Mouse (Mus musculus): Measurements from ENCODE around the gene Parp16.
"Not testable (repeated sequence)": the region's sequence is repeated elsewhere in the genome, so short reads cannot be mapped to it uniquely, and the experiment has no call there.

The Parp16 gene

GRCm38 (mm10) chr9:65178336-65179213, 16.6 kb upstream of the Parp16 start:
- DNase-seq: no peak

- DNase-seq: peak; percentile 57
Measured at GRCm38 (mm10) chr9:65179817-65180624, 15.1 kb upstream of the Parp16 start.

- peak; percentile 80 for DNase-seq
Measured at GRCm38 (mm10) chr9:65188599-65188998, 6.6 kb upstream of the Parp16 start.

- no peak for DNase-seq
Measured at GRCm38 (mm10) chr9:65190306-65190705, 4.8 kb upstream of the Parp16 start.

- DNase-seq: no peak
Measured at GRCm38 (mm10) chr9:65191389-65191754, 3.8 kb upstream of the Parp16 start.

- DNase-seq: no peak
Measured at GRCm38 (mm10) chr9:65191755-65192469, 3.2 kb upstream of the Parp16 start.

- peak; percentile 40 for DNase-seq
Measured at GRCm38 (mm10) chr9:65193214-65193613, 1.9 kb upstream of the Parp16 start.

GRCm38 (mm10) chr9:65195621-65195981, 448 bp downstream of the Parp16 start:
- DNase-seq: peak; percentile 25

- DNase-seq: peak; percentile 60
Measured at GRCm38 (mm10) chr9:65195982-65196737, 1.0 kb downstream of the Parp16 start.

- DNase-seq: peak; percentile 96
Measured at GRCm38 (mm10) chr9:65196738-65197569, 1.8 kb downstream of the Parp16 start.

GRCm38 (mm10) chr9:65197826-65198225, 2.7 kb downstream of the Parp16 start:
- peak; percentile 87 for DNase-seq

- DNase-seq: no peak
Measured at GRCm38 (mm10) chr9:65199723-65200122, 4.6 kb downstream of the Parp16 start.

- DNase-seq: no peak
Measured at GRCm38 (mm10) chr9:65200606-65201005, 5.5 kb downstream of the Parp16 start.

- DNase-seq: no peak
Measured at GRCm38 (mm10) chr9:65201021-65201380, 5.8 kb downstream of the Parp16 start.

GRCm38 (mm10) chr9:65201381-65202164, 6.4 kb downstream of the Parp16 start:
- DNase-seq: peak; percentile 90

- DNase-seq: no peak
Measured at GRCm38 (mm10) chr9:65202165-65202754, 7.1 kb downstream of the Parp16 start.

GRCm38 (mm10) chr9:65205049-65205815, 10.1 kb downstream of the Parp16 start:
- no peak for DNase-seq

- DNase-seq: not testable (repeated sequence)
Measured at GRCm38 (mm10) chr9:65207041-65207815, 12.1 kb downstream of the Parp16 start.
